Mouse (Mus musculus): ENCODE data around the gene Pkn1. TPM values are rescaled to one million over a fixed set of nuclear protein-coding genes. Genes with fewer than 3 reads are reported as not detected.
A peak's percentile ranks its signal among the peaks of the same experiment; 100 is the strongest.

The Pkn1 gene
- polyA plus RNA-seq, 1 experiment from 2014 or later: 20.6 TPM

GRCm38 (mm10) chr8:83740586-83740975, 41.6 kb upstream of the Pkn1 start:
- no peak for ATAC-seq (replicated peaks; ENCODE audit: insufficient number of reproducible peaks, low FRiP score, low TSS enrichment, low read depth)
- H3K9ac ChIP-seq (replicated peaks; ENCODE audit: low read length): peak overlapping the region; percentile 74
- peak overlapping the region; percentile 47 for H3K4me3 ChIP-seq (ENCODE audit: low read depth, low read length)
- H3K36me3 ChIP-seq (replicated peaks; ENCODE audit: control insufficient read depth, insufficient read depth, low read depth, low read length): no peaks in the 10 kb centered on the region
- no peaks in the 10 kb centered on the region for H3K9me3 ChIP-seq (replicated peaks; ENCODE audit: control insufficient read depth, low read length)
- WGBS: 16% methylated on average over 3 of the region's 3 CpGs
- no peak overlapping the region; the same call in 1 of the 2 replicates for H3K27ac ChIP-seq (replicated peaks; ENCODE audit: low read depth, low read length)
- H3K4me1 ChIP-seq (ENCODE audit: control insufficient read depth, insufficient read depth, low read length): no peaks in the 10 kb centered on the region; the same call in 1 of the 2 replicates
- peak overlapping the region; percentile 84 for H3K4me2 ChIP-seq (ENCODE audit: low read depth, low read length)
- no peak for DNase-seq (ENCODE audit: low spot score)
- H3K27me3 ChIP-seq (ENCODE audit: control insufficient read depth, insufficient read depth, low read length): peaks cover 2% of the 10 kb centered on the region; the same call in 1 of the 2 replicates

GRCm38 (mm10) chr8:83739711-83740468, 40.9 kb upstream of the Pkn1 start:
- no peak overlapping the region; the same call in 1 of the 2 replicates for H3K4me2 ChIP-seq (ENCODE audit: low read depth, low read length)
- no peak for ATAC-seq (replicated peaks; ENCODE audit: insufficient number of reproducible peaks, low FRiP score, low TSS enrichment, low read depth)
- no peaks in the 10 kb centered on the region for H3K36me3 ChIP-seq (replicated peaks; ENCODE audit: control insufficient read depth, insufficient read depth, low read depth, low read length)
- no peak overlapping the region for H3K9ac ChIP-seq (replicated peaks; ENCODE audit: low read length)
- H3K9me3 ChIP-seq (replicated peaks; ENCODE audit: control insufficient read depth, low read length): no peaks in the 10 kb centered on the region
- H3K27ac ChIP-seq (replicated peaks; ENCODE audit: low read depth, low read length): peak overlapping the region; percentile 47; the same call in 1 of the 2 replicates
- H3K4me3 ChIP-seq (ENCODE audit: low read depth, low read length): no peak overlapping the region; the same call in 1 of the 2 replicates
- H3K4me1 ChIP-seq (ENCODE audit: control insufficient read depth, insufficient read depth, low read length): no peaks in the 10 kb centered on the region; the same call in 1 of the 2 replicates
- DNase-seq (ENCODE audit: low spot score): no peak
- 44% methylated on average over 8 of the region's 8 CpGs for WGBS
- H3K27me3 ChIP-seq (ENCODE audit: control insufficient read depth, insufficient read depth, low read length): peaks cover 2% of the 10 kb centered on the region; the same call in 1 of the 2 replicates

GRCm38 (mm10) chr8:83738949-83739710, 40.2 kb upstream of the Pkn1 start:
- Histone ChIP-seq H3K27me3 (ENCODE audit: control insufficient read depth, insufficient read depth, low read length) (peaks cover 2% of the 10 kb centered on the region; the same call in 1 of the 2 replicates), H3K4me1 (ENCODE audit: control insufficient read depth, insufficient read depth, low read length) (no peaks in the 10 kb centered on the region; the same call in 1 of the 2 replicates), H3K27ac (replicated peaks; ENCODE audit: low read depth, low read length) (peak overlapping the region; percentile 47; the same call in 1 of the 2 replicates), H3K9me3 (replicated peaks; ENCODE audit: control insufficient read depth, low read length) (no peaks in the 10 kb centered on the region), H3K4me2 (ENCODE audit: low read depth, low read length) (no peak overlapping the region), H3K4me3 (ENCODE audit: low read depth, low read length) (no peak overlapping the region), H3K36me3 (replicated peaks; ENCODE audit: control insufficient read depth, insufficient read depth, low read depth, low read length) (no peaks in the 10 kb centered on the region), H3K9ac (replicated peaks; ENCODE audit: low read length) (no peak overlapping the region)
- DNase-seq (ENCODE audit: low spot score) (peak; percentile 87), ATAC-seq (replicated peaks; ENCODE audit: insufficient number of reproducible peaks, low FRiP score, low TSS enrichment, low read depth) (peak; percentile 39; the same call in 1 of the 2 replicates)
- 56% methylated on average over 10 of the region's 10 CpGs for WGBS

GRCm38 (mm10) chr8:83737852-83738562, 39.0 kb upstream of the Pkn1 start:
- peaks cover 2% of the 10 kb centered on the region; the same call in 1 of the 2 replicates for H3K27me3 ChIP-seq (ENCODE audit: control insufficient read depth, insufficient read depth, low read length)
- H3K27ac ChIP-seq (replicated peaks; ENCODE audit: low read depth, low read length): no peak overlapping the region
- H3K9me3 ChIP-seq (replicated peaks; ENCODE audit: control insufficient read depth, low read length): no peaks in the 10 kb centered on the region
- ATAC-seq (replicated peaks; ENCODE audit: insufficient number of reproducible peaks, low FRiP score, low TSS enrichment, low read depth): no peak
- H3K4me1 ChIP-seq (ENCODE audit: control insufficient read depth, insufficient read depth, low read length): no peaks in the 10 kb centered on the region; the same call in 1 of the 2 replicates
- H3K4me3 ChIP-seq (ENCODE audit: low read depth, low read length): no peak overlapping the region
- no peak overlapping the region for H3K4me2 ChIP-seq (ENCODE audit: low read depth, low read length)
- 84% methylated on average over 4 of the region's 4 CpGs for WGBS
- no peaks in the 10 kb centered on the region for H3K36me3 ChIP-seq (replicated peaks; ENCODE audit: control insufficient read depth, insufficient read depth, low read depth, low read length)
- DNase-seq (ENCODE audit: low spot score): no peak
- no peak overlapping the region for H3K9ac ChIP-seq (replicated peaks; ENCODE audit: low read length)

GRCm38 (mm10) chr8:83737346-83737745, 38.4 kb upstream of the Pkn1 start:
- WGBS: 87% methylated on average over 4 of the region's 4 CpGs
- Histone ChIP-seq H3K4me1 (ENCODE audit: control insufficient read depth, insufficient read depth, low read length) (no peaks in the 10 kb centered on the region; the same call in 1 of the 2 replicates), H3K4me3 (ENCODE audit: low read depth, low read length) (no peak overlapping the region), H3K27ac (replicated peaks; ENCODE audit: low read depth, low read length) (no peak overlapping the region), H3K4me2 (ENCODE audit: low read depth, low read length) (no peak overlapping the region), H3K36me3 (replicated peaks; ENCODE audit: control insufficient read depth, insufficient read depth, low read depth, low read length) (no peaks in the 10 kb centered on the region), H3K27me3 (ENCODE audit: control insufficient read depth, insufficient read depth, low read length) (peaks cover 2% of the 10 kb centered on the region; the same call in 1 of the 2 replicates), H3K9ac (replicated peaks; ENCODE audit: low read length) (no peak overlapping the region), H3K9me3 (replicated peaks; ENCODE audit: control insufficient read depth, low read length) (no peaks in the 10 kb centered on the region)
- ATAC-seq (replicated peaks; ENCODE audit: insufficient number of reproducible peaks, low FRiP score, low TSS enrichment, low read depth) (no peak), DNase-seq (ENCODE audit: low spot score) (no peak)

GRCm38 (mm10) chr8:83736681-83737080, 37.7 kb upstream of the Pkn1 start:
- Histone ChIP-seq H3K9me3 (replicated peaks; ENCODE audit: control insufficient read depth, low read length) (no peaks in the 10 kb centered on the region), H3K4me2 (ENCODE audit: low read depth, low read length) (no peak overlapping the region), H3K9ac (replicated peaks; ENCODE audit: low read length) (no peak overlapping the region), H3K4me1 (ENCODE audit: control insufficient read depth, insufficient read depth, low read length) (no peaks in the 10 kb centered on the region; the same call in 1 of the 2 replicates), H3K27me3 (ENCODE audit: control insufficient read depth, insufficient read depth, low read length) (peaks cover 2% of the 10 kb centered on the region; the same call in 1 of the 2 replicates), H3K4me3 (ENCODE audit: low read depth, low read length) (no peak overlapping the region), H3K36me3 (replicated peaks; ENCODE audit: control insufficient read depth, insufficient read depth, low read depth, low read length) (no peaks in the 10 kb centered on the region), H3K27ac (replicated peaks; ENCODE audit: low read depth, low read length) (no peak overlapping the region)
- 92% methylated on average over 4 of the region's 4 CpGs for WGBS
- DNase-seq (ENCODE audit: low spot score) (no peak), ATAC-seq (replicated peaks; ENCODE audit: insufficient number of reproducible peaks, low FRiP score, low TSS enrichment, low read depth) (no peak)

GRCm38 (mm10) chr8:83732919-83733318, 33.9 kb upstream of the Pkn1 start:
- no peaks in the 10 kb centered on the region for H3K9me3 ChIP-seq (replicated peaks; ENCODE audit: control insufficient read depth, low read length)
- H3K4me2 ChIP-seq (ENCODE audit: low read depth, low read length): no peak overlapping the region
- H3K27ac ChIP-seq (replicated peaks; ENCODE audit: low read depth, low read length): no peak overlapping the region
- WGBS: 88% methylated on average over 6 of the region's 6 CpGs
- DNase-seq (ENCODE audit: low spot score) (no peak), ATAC-seq (replicated peaks; ENCODE audit: insufficient number of reproducible peaks, low FRiP score, low TSS enrichment, low read depth) (no peak)
- H3K9ac ChIP-seq (replicated peaks; ENCODE audit: low read length): no peak overlapping the region
- H3K4me1 ChIP-seq (ENCODE audit: control insufficient read depth, insufficient read depth, low read length): no peaks in the 10 kb centered on the region; the same call in 1 of the 2 replicates
- no peaks in the 10 kb centered on the region for H3K27me3 ChIP-seq (ENCODE audit: control insufficient read depth, insufficient read depth, low read length)
- H3K4me3 ChIP-seq (ENCODE audit: low read depth, low read length): no peak overlapping the region
- H3K36me3 ChIP-seq (replicated peaks; ENCODE audit: control insufficient read depth, insufficient read depth, low read depth, low read length): no peaks in the 10 kb centered on the region; the same call in 1 of the 2 replicates
